Mouse (Mus musculus) heart, adult 2 months (tissue): ENCODE results near the gene Coq8a. TPM values are rescaled to one million over a fixed set of nuclear protein-coding genes. Genes with fewer than 3 reads are reported as not detected.

ENCODE experiments used
- DNase-seq, 2 experiments: peaks; one replicate each; pipeline ENCODE4 v3.0.0; 2021
- H3K27ac ChIP-seq: fragments of 200-600 bp; 2 replicates; pipeline ENCODE4 v1.8.1; 2022
- H3K27me3 ChIP-seq: fragments of 200-500 bp; 2 replicates; pipeline ENCODE4 v1.6.1; 2012; ENCODE audit warnings: mild to moderate bottlenecking, low read length, inconsistent platforms, mixed read lengths; ENCODE audit not compliant: control insufficient read depth, insufficient read depth
- H3K36me3 ChIP-seq: fragments of 200-500 bp; 2 replicates; pipeline ENCODE4 v1.6.1; 2012; ENCODE audit warnings: low read length, inconsistent platforms; ENCODE audit not compliant: control insufficient read depth, insufficient read depth
- H3K4me1 ChIP-seq: fragments of 200-500 bp; 2 replicates; pipeline ENCODE4 v1.6.1; 2011; ENCODE audit warnings: low read length; ENCODE audit not compliant: control insufficient read depth, insufficient read depth
- H3K4me3 ChIP-seq: fragments of 200-600 bp; 2 replicates; pipeline ENCODE4 v1.8.1; 2022
- H3K79me2 ChIP-seq: fragments of 200-500 bp; replicated peaks from 2 replicates; pipeline ENCODE4 v1.6.1; 2012; ENCODE audit warnings: mild to moderate bottlenecking, inconsistent platforms, low read length, moderate library complexity, mixed read lengths; ENCODE audit not compliant: control insufficient read depth, insufficient read depth
- H3K9ac ChIP-seq: fragments of 200-500 bp; 2 replicates; pipeline ENCODE4 v1.6.1; 2012; ENCODE audit warnings: low read depth, mild to moderate bottlenecking, control low read depth, inconsistent platforms, low read length, mixed read lengths
- CTCF ChIP-seq: fragments of 200-600 bp; IDR thresholded peaks from 2 replicates; pipeline ENCODE4 v1.8.1; 2022; ENCODE audit warnings: antibody characterized with exemption, mild to moderate bottlenecking, moderate library complexity
- EP300 ChIP-seq: fragments of 200-500 bp; IDR thresholded peaks from 2 replicates; pipeline ENCODE4 v1.6.1; 2011; ENCODE audit warnings: low read depth, low read length, control low read depth; ENCODE audit not compliant: insufficient read depth
- POLR2A ChIP-seq: fragments of 200-500 bp; IDR thresholded peaks from 2 replicates; pipeline ENCODE4 v1.6.1; 2011; ENCODE audit warnings: mild to moderate bottlenecking, low read depth, low read length, control low read depth; ENCODE audit not compliant: insufficient read depth
- WGBS: fragments of 180-500 bp; shearing (Covaris S2); methylation state at CpG from one replicate; pipeline ENCODE4 v1.1.7; 2018; 5-methylcytosine and 5-hydroxymethylcytosine counted together
- intact Hi-C: fragments of 180-260 bp; cut with DNase I; formaldehyde crosslinking; loops from one replicate; pipeline ENCODE4 v1.15.1; 2025
- polyA plus RNA-seq: library from polyadenylated mRNA; depleted of rRNA; stranded (reverse); fragments of >200 nt; gene quantifications from 2 replicates; pipeline ENCODE4 v1.2.3, GENCODE M21; 2012
- total RNA-seq, 2 experiments: library from RNA; stranded (reverse); gene quantifications; 2 replicates each; pipeline ENCODE4 v1.2.3; 2021

Gene Coq8a
- total and polyA plus RNA-seq, 3 experiments = 468 to 919 (median 783) TPM

GRCm38 (mm10) chr1:180166533-180166932 is 32.9 kb downstream of the Coq8a start:
- Histone ChIP-seq H3K9ac (no peak overlapping the region), H3K79me2 (no peaks in the 10 kb centered on the region), H3K4me3 (no peak overlapping the region), H3K4me1 (no peaks in the 10 kb centered on the region), H3K27me3 (no peaks in the 10 kb centered on the region), H3K36me3 (no peaks in the 10 kb centered on the region), H3K27ac (no peak overlapping the region)
- TF ChIP-seq EP300 (no peak), POLR2A (no peak), CTCF (peak; percentile 17; the same call in 1 of the 2 replicates)
- WGBS = 86% methylated on average over 5 of the region's 5 CpGs
- peak in 1 of 2 experiments; percentile 22 for DNase-seq
- intact Hi-C loops = no loop called here

GRCm38 (mm10) chr1:180162986-180163385 is 36.4 kb downstream of the Coq8a start:
- no peak for TF ChIP-seq POLR2A
- no peak for TF ChIP-seq EP300
- TF ChIP-seq CTCF = no peak
- H3K27ac ChIP-seq = no peak overlapping the region
- H3K27me3 ChIP-seq = no peaks in the 10 kb centered on the region
- H3K36me3 ChIP-seq = no peaks in the 10 kb centered on the region
- DNase-seq = no peak
- H3K4me3 ChIP-seq = no peak overlapping the region
- no peaks in the 10 kb centered on the region for H3K4me1 ChIP-seq
- WGBS = 73% methylated on average over 7 of the region's 7 CpGs
- intact Hi-C loops = no loop called here
- no peak overlapping the region for H3K9ac ChIP-seq
- no peaks in the 10 kb centered on the region for H3K79me2 ChIP-seq

- DNase-seq = no peak
- no peak overlapping the region for H3K27ac ChIP-seq
- no peaks in the 10 kb centered on the region for H3K36me3 ChIP-seq
- H3K9ac ChIP-seq = no peak overlapping the region
- intact Hi-C loops = no loop called here
- H3K79me2 ChIP-seq = no peaks in the 10 kb centered on the region
- H3K4me3 ChIP-seq = no peak overlapping the region
- H3K4me1 ChIP-seq = no peaks in the 10 kb centered on the region
- TF ChIP-seq CTCF = no peak
- no peak for TF ChIP-seq POLR2A
- no peak for TF ChIP-seq EP300
- 93% methylated on average over 20 of the region's 20 CpGs for WGBS
- H3K27me3 ChIP-seq = no peaks in the 10 kb centered on the region
Observed at GRCm38 (mm10) chr1:180161566-180162355, 37.6 kb downstream of the Coq8a start.

DNA sequence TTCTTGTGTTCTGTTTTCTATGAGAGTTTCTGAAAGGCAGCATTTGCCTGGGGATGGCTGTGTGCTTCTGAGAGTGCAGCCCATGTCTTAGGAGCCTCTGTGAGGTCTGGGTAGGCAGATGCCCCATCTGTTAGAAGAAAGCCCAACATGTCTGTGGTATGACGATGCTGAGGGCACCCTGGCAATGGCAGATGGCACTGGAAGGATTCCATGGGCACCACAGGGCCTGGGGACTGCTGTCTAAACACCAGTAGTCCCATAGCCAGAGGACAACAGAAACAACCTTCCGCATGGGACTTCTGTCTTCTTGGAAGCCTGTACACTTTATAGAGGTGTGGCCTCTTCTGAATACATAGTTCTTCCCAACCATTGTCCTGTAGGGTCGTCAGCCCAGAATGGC is 38.2 kb downstream of the Coq8a start:
- no peaks in the 10 kb centered on the region for H3K4me1 ChIP-seq
- intact Hi-C loops = no loop called here
- H3K79me2 ChIP-seq = no peaks in the 10 kb centered on the region
- H3K27me3 ChIP-seq = no peaks in the 10 kb centered on the region
- TF ChIP-seq CTCF (no peak), POLR2A (no peak), EP300 (no peak)
- H3K9ac ChIP-seq = no peak overlapping the region
- no peak overlapping the region for H3K27ac ChIP-seq
- DNase-seq = no peak
- H3K36me3 ChIP-seq = no peaks in the 10 kb centered on the region
- WGBS = 71% methylated on average over 3 of the region's 3 CpGs
- H3K4me3 ChIP-seq = no peak overlapping the region

DNA sequence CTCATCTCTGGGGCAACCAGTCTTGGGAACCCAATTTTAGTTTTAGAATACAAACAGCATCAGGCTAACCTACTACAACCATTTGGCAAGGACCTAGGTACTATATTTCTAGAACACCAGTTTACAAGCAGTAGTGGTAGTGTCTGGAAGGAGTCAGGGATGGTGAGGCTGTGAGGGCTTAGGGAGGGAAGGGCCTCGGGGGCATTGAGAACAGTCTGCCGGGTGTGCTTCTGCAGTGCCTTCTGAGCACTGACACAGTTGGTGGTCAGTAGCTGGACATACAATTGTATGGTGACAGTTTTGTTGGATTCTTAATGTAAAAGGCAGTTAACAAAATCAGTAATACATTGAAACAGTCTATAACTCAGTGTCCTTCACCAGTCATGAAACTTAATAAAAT is 38.9 kb downstream of the Coq8a start:
- Histone ChIP-seq H3K4me3 (no peak overlapping the region), H3K4me1 (no peaks in the 10 kb centered on the region), H3K27ac (no peak overlapping the region), H3K36me3 (no peaks in the 10 kb centered on the region), H3K9ac (no peak overlapping the region), H3K27me3 (no peaks in the 10 kb centered on the region), H3K79me2 (no peaks in the 10 kb centered on the region)
- no peak for DNase-seq
- TF ChIP-seq POLR2A = no peak
- TF ChIP-seq EP300 = no peak
- TF ChIP-seq CTCF = no peak
- WGBS = 84% methylated on average over 2 of the region's 2 CpGs
- intact Hi-C loops = no loop called here

DNA sequence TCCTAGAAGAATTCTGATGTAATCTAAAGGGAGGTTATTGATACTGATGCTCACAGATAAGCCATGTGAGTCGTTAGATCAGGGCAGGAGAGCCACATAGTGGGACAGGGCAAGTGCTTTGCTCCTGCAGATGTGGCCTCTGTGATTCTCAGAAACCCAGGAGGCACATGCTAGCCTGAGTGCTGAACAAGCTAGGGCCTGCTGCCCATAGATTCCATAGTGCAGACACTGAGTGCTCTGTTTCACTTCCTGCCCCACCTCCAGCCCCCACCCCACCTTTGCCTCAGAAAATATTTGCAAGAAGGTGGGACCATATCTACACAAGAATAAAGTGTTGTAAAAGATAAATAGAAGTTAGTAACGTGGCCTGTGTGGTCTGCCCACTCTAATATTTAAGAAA is 40.8 kb downstream of the Coq8a start:
- no peaks in the 10 kb centered on the region for H3K4me1 ChIP-seq
- H3K79me2 ChIP-seq = no peaks in the 10 kb centered on the region
- no peaks in the 10 kb centered on the region for H3K27me3 ChIP-seq
- no peaks in the 10 kb centered on the region for H3K36me3 ChIP-seq
- DNase-seq = no peak
- intact Hi-C loops = no loop called here
- H3K27ac ChIP-seq = no peak overlapping the region
- H3K9ac ChIP-seq = no peak overlapping the region
- TF ChIP-seq EP300 = no peak
- no peak for TF ChIP-seq CTCF
- no peak for TF ChIP-seq POLR2A
- no peak overlapping the region for H3K4me3 ChIP-seq
- WGBS = 74% methylated on average over 2 of the region's 2 CpGs
